Comparison of ENCODE assay signal across 1 mouse cellular context in genomic region chr13:21900870-21901565, GRCm38 (mm10). TPM values are rescaled to one million over a fixed set of nuclear protein-coding genes. Genes with fewer than 3 reads are reported as not detected.
"Had no signal": no experiment of that assay in that cellular context is flagged by ENCODE, and none has a peak within 500 bp of the region (broad histone marks: within the 10 kb centered on the region; RNA-seq: fewer than 3 reads in every experiment).

No protein-coding gene starts in this region.

RNA-seq across cellular contexts. Expression of gene Zfp184, which starts 43.9 kb away (rescaled TPM):
- polyA plus RNA-seq: erythroblast, embryonic 14.5 days had no signal
